Mouse (Mus musculus) CD4-positive, CD25-positive, alpha-beta regulatory T cell, adult 4 months (primary cell): ENCODE results near the gene Mars. TPM values are rescaled to one million over a fixed set of nuclear protein-coding genes. Genes with fewer than 3 reads are reported as not detected.

Source experiments
- ATAC-seq: one replicate; pipeline ENCODE4 v1.8.0; 2017
- polyA plus RNA-seq, 2 experiments: library from polyadenylated mRNA; unstranded; fragments of 100-300 nt; shearing (Covaris generic); gene quantifications; one replicate each; pipeline ENCODE4 v1.2.1; 2017

Gene Mars
- polyA plus RNA-seq, 2 experiments from 2014 or later, result 20.4 to 33.2 TPM

- ATAC-seq, result no peak
Observed at GRCm38 (mm10) chr10:127286730-127287129, 24.9 kb downstream of the Mars start.

GRCm38 (mm10) chr10:127286194-127286593, 25.4 kb downstream of the Mars start:
- no peak for ATAC-seq

GRCm38 (mm10) chr10:127285644-127286043, 25.9 kb downstream of the Mars start:
- no peak for ATAC-seq

- no peak for ATAC-seq
Observed at GRCm38 (mm10) chr10:127284724-127285500, 26.7 kb downstream of the Mars start.

GRCm38 (mm10) chr10:127284105-127284622, 27.4 kb downstream of the Mars start:
- ATAC-seq, result no peak

GRCm38 (mm10) chr10:127282620-127283215, 28.9 kb downstream of the Mars start:
- no peak for ATAC-seq

- ATAC-seq, result no peak
Observed at GRCm38 (mm10) chr10:127281316-127281715, 30.3 kb downstream of the Mars start.

- no peak for ATAC-seq
Observed at GRCm38 (mm10) chr10:127279730-127280129, 31.9 kb downstream of the Mars start.

GRCm38 (mm10) chr10:127274261-127275022, 37.1 kb downstream of the Mars start:
- ATAC-seq, result no peak

GRCm38 (mm10) chr10:127272371-127272770, 39.2 kb downstream of the Mars start:
- ATAC-seq, result no peak

- no peak for ATAC-seq
Observed at GRCm38 (mm10) chr10:127269884-127270283, 41.7 kb downstream of the Mars start.

- no peak for ATAC-seq
Observed at GRCm38 (mm10) chr10:127269036-127269435, 42.5 kb downstream of the Mars start.

- no peak for ATAC-seq
Observed at GRCm38 (mm10) chr10:127268401-127268800, 43.2 kb downstream of the Mars start.

GRCm38 (mm10) chr10:127267318-127267717, 44.3 kb downstream of the Mars start:
- ATAC-seq, result no peak

- peak; percentile 98 for ATAC-seq
Observed at GRCm38 (mm10) chr10:127266112-127267091, 45.2 kb downstream of the Mars start, which contains the start of gene Dctn2. Dctn2 (plus strand) TSS chr10:127266368.

GRCm38 (mm10) chr10:127265727-127266111, 45.9 kb downstream of the Mars start:
- peak; percentile 20 for ATAC-seq

- no peak for ATAC-seq
Observed at GRCm38 (mm10) chr10:127264971-127265370, 46.6 kb downstream of the Mars start.

- ATAC-seq, result no peak
Observed at GRCm38 (mm10) chr10:127264336-127264735, 47.2 kb downstream of the Mars start.

- ATAC-seq, result no peak
Observed at GRCm38 (mm10) chr10:127263631-127264030, 48.0 kb downstream of the Mars start.

- no peak for ATAC-seq
Observed at GRCm38 (mm10) chr10:127262548-127263398, 48.8 kb downstream of the Mars start, which contains the start of gene Kif5a. Kif5a (minus strand) TSS chr10:127263348.
